Mouse (Mus musculus) cortical plate, adult 2 months (tissue): ENCODE measurements at regions not wholly inside any gene's neighbourhood (a gene's known extent, or its start where the extent isn't known, plus 50 kb on each side); places are given as distances from the start of the nearest gene placed in this dataset.

Experiments used
- CTCF ChIP-seq: fragments of 200-500 bp; IDR thresholded peaks from 2 replicates; pipeline ENCODE4 v1.5.1; 2011; ENCODE audit warnings: mild to moderate bottlenecking, control low read depth, low read length; ENCODE audit not compliant: insufficient read depth; ENCODE audit errors: extremely low read depth
- POLR2A ChIP-seq: fragments of 200-500 bp; IDR thresholded peaks from 2 replicates; pipeline ENCODE4 v1.6.1; 2011; ENCODE audit warnings: mild to moderate bottlenecking, low read length, control low read depth; ENCODE audit not compliant: insufficient read depth; ENCODE audit errors: extremely low read depth

DNA sequence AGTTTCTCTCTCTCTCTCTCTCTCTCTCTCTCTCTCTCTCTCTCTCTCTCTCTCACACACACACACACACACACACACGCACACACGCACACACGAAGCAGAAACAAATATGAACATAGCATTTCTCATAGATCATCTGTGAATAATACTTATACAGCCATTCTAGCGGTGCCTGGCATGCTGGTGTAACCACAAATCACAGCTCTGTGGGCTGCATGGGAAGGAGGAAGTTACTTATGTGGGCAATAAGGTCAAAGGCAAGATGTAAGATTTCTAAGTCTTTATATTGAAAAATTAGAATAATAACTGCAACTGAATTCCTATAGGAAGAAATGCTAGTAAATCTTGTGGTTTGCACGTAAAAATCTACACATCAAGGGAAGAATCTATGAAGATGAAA lies 228.7 kb downstream of the Ccdc91 start:
- TF ChIP-seq CTCF: no peak
- TF ChIP-seq POLR2A: no peak
